Mouse (Mus musculus) liver, embryonic 11.5 days (tissue): ENCODE measurements around the gene Srsf4. TPM values are rescaled to one million over a fixed set of nuclear protein-coding genes. Genes with fewer than 3 reads are reported as not detected.

Experiments used
- ATAC-seq: fragments of 200-750 bp; cut with Nextera tagmentation; replicated peaks from 2 replicates; pipeline ENCODE4 v1.8.0; 2017; ENCODE audit warnings: moderate number of reproducible peaks, mild to moderate bottlenecking, moderate TSS enrichment, moderate library complexity; ENCODE audit not compliant: low FRiP score
- DNase-seq: peaks from one replicate; pipeline ENCODE4 v3.0.0-alpha.2; 2017; ENCODE audit warnings: low spot score
- H3K27ac ChIP-seq: fragments of 300-500 bp; sonication (generic); 2 replicates; pipeline ENCODE4 v1.5.1; 2014; ENCODE audit warnings: mild to moderate bottlenecking, low read depth, low read length, control low read depth
- H3K27me3 ChIP-seq: fragments of 300-500 bp; sonication (generic); replicated peaks from 2 replicates; pipeline ENCODE4 v1.6.1; 2014; ENCODE audit warnings: low read length, mixed read lengths; ENCODE audit not compliant: control insufficient read depth, insufficient read depth
- H3K36me3 ChIP-seq: fragments of 300-500 bp; sonication (generic); 2 replicates; pipeline ENCODE4 v1.6.1; 2014; ENCODE audit warnings: mild to moderate bottlenecking, low read length, moderate library complexity, mixed read lengths; ENCODE audit not compliant: control insufficient read depth, insufficient read depth
- H3K4me1 ChIP-seq: fragments of 300-500 bp; sonication (generic); replicated peaks from 2 replicates; pipeline ENCODE4 v1.6.1; 2014; ENCODE audit warnings: low read length, mixed read lengths; ENCODE audit not compliant: control insufficient read depth, insufficient read depth
- H3K4me2 ChIP-seq: fragments of 300-500 bp; sonication (generic); 2 replicates; pipeline ENCODE4 v1.6.1; 2014; ENCODE audit warnings: mild to moderate bottlenecking, control low read depth, moderate library complexity
- H3K4me3 ChIP-seq: fragments of 300-500 bp; sonication (generic); 2 replicates; pipeline ENCODE4 v1.5.1; 2014; ENCODE audit warnings: low read depth, low read length, control low read depth
- H3K9ac ChIP-seq: fragments of 300-500 bp; sonication (generic); 2 replicates; pipeline ENCODE4 v1.6.1; 2014; ENCODE audit warnings: low read depth, low read length, control low read depth
- H3K9me3 ChIP-seq: fragments of 300-500 bp; sonication (generic); 2 replicates; pipeline ENCODE4 v1.6.1; 2016; ENCODE audit warnings: low read length, inconsistent platforms, mixed read lengths; ENCODE audit not compliant: control insufficient read depth
- WGBS: fragments of 180-500 bp; shearing (Covaris S2); extraction: QIAGEN DNeasy Blood & Tissue Kit; methylation state at CpG from one replicate; pipeline ENCODE4 v1.1.7; 2014; 5-methylcytosine and 5-hydroxymethylcytosine counted together
- polyA plus RNA-seq: library from polyadenylated mRNA; unstranded; fragments of >200 nt; fragmentation: Nextera tagmentation; extraction: Ambion mirVana; gene quantifications from 2 replicates; pipeline ENCODE4 v1.2.1, GENCODE M21; 2014

The Srsf4 gene
- polyA plus RNA-seq = 113 and 118 TPM in 2 replicates

GRCm38 (mm10) chr4:131873293-131874168, at the start of gene Srsf4:
Gene Srsf4 (plus strand): TSS chr4:131873617.
- H3K27me3 ChIP-seq = no peaks in the 10 kb centered on the region
- H3K4me3 ChIP-seq = peak within 1 kb of the TSS; percentile 99
- peak within 1 kb of the TSS; percentile 100 for H3K27ac ChIP-seq
- peak within 1 kb of the TSS; percentile 100 for H3K9ac ChIP-seq
- under 1% methylated on average over 103 of the region's 116 CpGs for WGBS
- H3K4me1 ChIP-seq = peaks cover 34% of the 10 kb centered on the region
- ATAC-seq (peak; percentile 91), DNase-seq (peak; percentile 95)
- peak within 1 kb of the TSS; percentile 74 for H3K4me2 ChIP-seq
- H3K9me3 ChIP-seq = no peaks in the 10 kb centered on the region
- no peaks in the 10 kb centered on the region for H3K36me3 ChIP-seq

DNA sequence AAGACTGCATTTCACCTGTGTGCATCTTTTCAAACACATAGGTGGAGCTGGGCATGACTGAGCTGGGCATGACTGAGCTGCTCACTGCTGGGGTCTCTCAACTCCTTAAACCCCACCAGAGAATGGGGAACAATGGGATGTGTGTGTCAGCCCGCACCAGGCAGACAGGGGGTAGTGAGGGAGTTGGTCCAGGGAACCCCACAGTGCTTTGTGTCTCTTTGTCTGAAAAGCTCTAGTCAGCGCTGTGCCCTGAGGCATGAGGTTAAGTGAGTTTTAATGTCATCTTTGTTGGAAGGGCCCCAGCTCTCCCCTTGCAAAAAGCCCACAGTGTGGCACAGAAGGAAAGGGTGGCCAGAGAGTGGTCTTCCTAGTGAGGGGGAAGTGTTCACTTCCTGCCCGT, 48.5 kb upstream of the Srsf4 start:
- H3K27ac ChIP-seq = no peak overlapping the region
- no peaks in the 10 kb centered on the region for H3K36me3 ChIP-seq
- peaks cover 17% of the 10 kb centered on the region for H3K4me1 ChIP-seq
- DNase-seq = no peak
- no peak overlapping the region for H3K4me2 ChIP-seq
- no peak overlapping the region for H3K9ac ChIP-seq
- H3K27me3 ChIP-seq = peaks cover 7% of the 10 kb centered on the region; the same call in 1 of the 2 replicates
- WGBS = 68% methylated on average over 3 of the region's 3 CpGs
- no peaks in the 10 kb centered on the region for H3K9me3 ChIP-seq
- ATAC-seq = no peak
- no peak overlapping the region for H3K4me3 ChIP-seq

GRCm38 (mm10) chr4:131825830-131826229, 47.6 kb upstream of the Srsf4 start:
- 30% methylated on average over 8 of the region's 8 CpGs for WGBS
- Histone ChIP-seq H3K4me2 (no peak overlapping the region), H3K4me3 (no peak overlapping the region), H3K4me1 (peaks cover 25% of the 10 kb centered on the region), H3K36me3 (no peaks in the 10 kb centered on the region), H3K27me3 (0 out of 2 replicates have a peak, but pooled peaks cover 3% of the 10 kb centered on the region), H3K9me3 (no peaks in the 10 kb centered on the region), H3K9ac (no peak overlapping the region), H3K27ac (no peak overlapping the region)
- 0 out of 2 replicates have a peak, but pooled peaks have one; percentile 29 for ATAC-seq
- peak; percentile 48 for DNase-seq

DNA sequence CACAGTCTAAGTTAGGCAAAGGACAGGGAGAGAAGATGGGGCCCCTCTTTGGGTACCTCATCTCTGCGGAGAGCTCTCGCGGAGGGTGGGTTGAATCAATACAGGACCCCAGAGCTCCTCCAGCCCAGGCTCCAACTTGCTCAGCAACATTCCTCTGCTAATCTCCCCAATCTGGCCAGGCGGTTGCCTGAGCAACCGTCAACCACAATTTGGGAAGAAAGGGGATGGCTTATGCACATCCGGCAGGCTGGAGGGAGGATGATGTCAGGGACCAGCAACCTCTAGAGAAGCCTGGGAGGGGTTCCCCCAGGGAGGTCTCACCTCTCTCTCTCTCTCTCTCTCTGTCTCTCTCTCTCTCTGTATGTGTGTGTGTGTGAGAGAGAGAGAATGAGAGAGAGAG, 46.5 kb upstream of the Srsf4 start:
- ATAC-seq = no peak
- Histone ChIP-seq H3K36me3 (no peaks in the 10 kb centered on the region), H3K9me3 (no peaks in the 10 kb centered on the region), H3K4me3 (no peak overlapping the region), H3K27ac (no peak overlapping the region), H3K4me2 (no peak overlapping the region), H3K4me1 (peaks cover 27% of the 10 kb centered on the region), H3K9ac (no peak overlapping the region), H3K27me3 (no peaks in the 10 kb centered on the region)
- 17% methylated on average over 6 of the region's 6 CpGs for WGBS
- DNase-seq = no peak

GRCm38 (mm10) chr4:131829123-131829522, 44.3 kb upstream of the Srsf4 start:
- ATAC-seq (peak; percentile 91), DNase-seq (no peak)
- H3K36me3 ChIP-seq = no peaks in the 10 kb centered on the region
- H3K9me3 ChIP-seq = no peaks in the 10 kb centered on the region
- peak overlapping the region; percentile 43 for H3K4me2 ChIP-seq
- peak overlapping the region; percentile 75 for H3K27ac ChIP-seq
- no peak overlapping the region for H3K4me3 ChIP-seq
- H3K27me3 ChIP-seq = peaks cover 4% of the 10 kb centered on the region; the same call in 1 of the 2 replicates
- peak overlapping the region; percentile 34; the same call in 1 of the 2 replicates for H3K9ac ChIP-seq
- WGBS = 43% methylated on average over 8 of the region's 8 CpGs
- H3K4me1 ChIP-seq = peaks cover 41% of the 10 kb centered on the region

DNA sequence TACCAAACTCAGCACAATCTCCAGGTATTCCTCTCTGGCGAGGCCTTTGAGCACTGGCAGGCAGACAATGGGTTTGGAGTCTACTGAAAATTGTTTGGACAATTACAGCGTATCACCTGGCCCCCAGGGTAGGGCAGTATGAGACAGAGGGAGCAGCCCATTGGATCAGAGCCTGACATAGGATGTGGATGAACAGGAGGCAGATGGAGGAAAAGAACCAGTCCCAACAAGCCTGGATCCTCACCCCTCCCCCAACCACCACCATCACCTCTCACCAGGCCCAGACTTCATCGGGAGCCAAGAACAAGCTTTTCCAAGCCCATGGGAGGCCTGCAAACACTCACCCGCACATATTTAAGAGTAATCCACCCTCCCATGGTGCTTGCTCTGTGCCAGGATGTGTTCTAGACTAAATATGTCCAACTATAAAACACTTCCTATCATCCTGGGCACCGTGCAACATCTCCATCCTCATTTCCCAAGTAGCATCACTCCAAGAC, 41.8 kb upstream of the Srsf4 start:
- H3K9me3 ChIP-seq = no peaks in the 10 kb centered on the region
- no peak overlapping the region for H3K4me3 ChIP-seq
- DNase-seq (no peak), ATAC-seq (no peak)
- H3K4me1 ChIP-seq = peaks cover 44% of the 10 kb centered on the region
- no peak overlapping the region for H3K27ac ChIP-seq
- H3K9ac ChIP-seq = no peak overlapping the region
- no peaks in the 10 kb centered on the region for H3K36me3 ChIP-seq
- H3K4me2 ChIP-seq = no peak overlapping the region
- WGBS = 74% methylated on average over 5 of the region's 5 CpGs
- peaks cover 25% of the 10 kb centered on the region for H3K27me3 ChIP-seq

DNA sequence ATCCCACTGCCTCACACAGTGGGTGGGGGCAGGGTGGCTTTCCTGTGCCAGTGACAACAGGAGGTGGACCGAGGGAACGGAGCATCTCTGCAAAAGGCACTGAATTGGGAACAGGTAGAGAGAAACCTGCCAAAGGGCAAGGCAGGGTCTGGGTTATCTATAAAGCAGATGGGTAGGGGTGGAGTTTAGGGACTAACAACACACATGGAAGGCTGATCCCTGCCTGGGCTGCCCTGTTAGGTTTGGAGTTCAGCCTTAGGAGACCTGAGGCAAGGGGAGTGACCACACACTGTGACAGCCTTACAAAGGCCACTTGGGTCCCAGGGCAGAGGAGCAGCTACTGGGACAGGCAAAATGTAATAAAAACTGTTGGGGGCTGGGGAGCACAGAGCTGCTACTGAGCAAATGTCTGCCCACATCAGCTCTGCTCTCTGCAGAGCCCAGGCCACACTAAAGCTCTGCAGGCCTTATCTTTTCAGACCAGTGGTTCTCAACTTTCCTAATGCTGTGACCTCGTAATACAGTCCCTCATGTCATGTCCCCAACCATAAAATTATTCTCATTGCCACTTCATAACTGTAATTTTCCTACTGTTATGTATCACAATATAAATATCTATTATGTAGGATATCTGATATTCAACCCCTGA, 40.5 kb upstream of the Srsf4 start:
- Histone ChIP-seq H3K9ac (0 out of 2 replicates have a peak overlapping the region, but pooled peaks have one; percentile 25), H3K27ac (peak overlapping the region; percentile 48; the same call in 1 of the 2 replicates), H3K9me3 (no peaks in the 10 kb centered on the region), H3K27me3 (peaks cover 37% of the 10 kb centered on the region), H3K4me1 (peaks cover 53% of the 10 kb centered on the region), H3K4me3 (no peak overlapping the region), H3K36me3 (no peaks in the 10 kb centered on the region), H3K4me2 (peak overlapping the region; percentile 36)
- no peak for DNase-seq
- WGBS = 51% methylated on average over 3 of the region's 3 CpGs
- peak; percentile 42 for ATAC-seq

DNA sequence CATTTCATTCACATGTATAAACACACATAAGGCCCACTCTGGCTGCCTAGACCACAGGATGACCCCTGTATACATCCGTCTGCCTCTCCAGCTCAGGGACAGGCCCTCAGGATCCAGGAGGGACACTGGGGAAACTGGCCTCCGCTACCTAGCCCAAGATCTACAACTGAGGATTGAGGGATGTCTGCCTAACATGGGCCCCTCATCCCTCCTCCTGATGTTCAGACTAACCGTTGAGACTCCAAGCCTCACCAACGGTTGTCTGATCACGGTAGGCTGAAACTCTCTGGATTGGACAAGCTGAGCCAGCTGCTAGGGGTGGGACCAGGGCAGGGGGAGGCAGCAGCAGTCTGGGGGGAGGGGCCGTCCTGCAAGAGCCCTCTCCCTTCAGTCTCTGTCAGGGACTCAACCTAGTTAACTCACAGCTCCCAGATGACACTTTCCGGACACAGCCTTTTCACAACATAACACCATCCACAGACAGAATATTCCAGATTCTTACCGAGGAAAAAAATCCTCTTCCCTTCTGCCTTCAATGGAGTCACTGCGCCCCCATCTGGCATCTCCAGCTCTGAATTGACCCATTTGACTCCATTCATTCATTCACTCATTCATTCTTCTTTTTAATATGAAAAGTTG, 39.3 kb upstream of the Srsf4 start:
- H3K36me3 ChIP-seq = no peaks in the 10 kb centered on the region
- peaks cover 47% of the 10 kb centered on the region for H3K4me1 ChIP-seq
- no peak for ATAC-seq
- no peak for DNase-seq
- H3K4me3 ChIP-seq = no peak overlapping the region
- peak overlapping the region; percentile 34 for H3K27ac ChIP-seq
- peak overlapping the region; percentile 36; the same call in 1 of the 2 replicates for H3K4me2 ChIP-seq
- H3K9ac ChIP-seq = no peak overlapping the region
- H3K27me3 ChIP-seq = peaks cover 45% of the 10 kb centered on the region
- no peaks in the 10 kb centered on the region for H3K9me3 ChIP-seq
- WGBS = 30% methylated on average over 9 of the region's 9 CpGs
